Mouse (Mus musculus) MEL (cell line): ENCODE results near the gene Gabra4.

Experiments
- CTCF ChIP-seq, 3 experiments: IDR thresholded peaks in 2 of 3; conservative IDR thresholded peaks in 1 of 3; 2 replicates each; pipeline ENCODE4 v1.5.1; 2011 to 2012; ENCODE audit warnings: low read length in 3 of 3, low read depth in 2 of 3, mild to moderate bottlenecking in 2 of 3, improper control_type of control experiment in 1 of 3, inconsistent platforms in 1 of 3, mixed read lengths in 1 of 3, moderate library complexity in 1 of 3; ENCODE audit not compliant: control insufficient read depth in 1 of 3, insufficient read depth in 1 of 3, poor library complexity in 1 of 3, severe bottlenecking in 1 of 3
- POLR2A ChIP-seq, 2 experiments: IDR thresholded peaks; 2 replicates each; pipeline ENCODE4 v1.6.1; 2011 to 2012; ENCODE audit warnings: low read length in 2 of 2, mild to moderate bottlenecking in 2 of 2, control low read depth in 1 of 2, improper control_type of control experiment in 1 of 2, low read depth in 1 of 2, moderate library complexity in 1 of 2; ENCODE audit not compliant: control insufficient read depth in 1 of 2, insufficient read depth in 1 of 2, poor library complexity in 1 of 2

- TF ChIP-seq POLR2A (IDR thresholded peaks at IDR 0.05; ENCODE audit: control insufficient read depth in 1 of 2, insufficient read depth in 1 of 2, low read depth in 1 of 2, low read length in 2 of 2, poor library complexity in 1 of 2) (no peak), CTCF (IDR thresholded peaks at IDR 0.05 in 2 of 3, conservative IDR thresholded peaks at IDR 0.05 in 1 of 3; ENCODE audit: control insufficient read depth in 1 of 3, insufficient read depth in 1 of 3, low read depth in 2 of 3, low read length in 3 of 3, poor library complexity in 1 of 3, severe bottlenecking in 1 of 3) (no peak)
Measured at GRCm38 (mm10) chr5:71656771-71657170, 1.3 kb downstream of the Gabra4 start.
